Mouse (Mus musculus) heart, embryonic 13.5 days (tissue): Measurements from ENCODE around the gene Prdm12. TPM values are rescaled to one million over a fixed set of nuclear protein-coding genes. Genes with fewer than 3 reads are reported as not detected.
A peak's percentile ranks its signal among the peaks of the same experiment; 100 is the strongest.

Experiments used
- ATAC-seq: fragments of 200-750 bp; cut with Nextera tagmentation; 2 replicates; pipeline ENCODE4 v1.8.0; 2017; ENCODE audit warnings: moderate TSS enrichment; ENCODE audit not compliant: insufficient number of reproducible peaks, low FRiP score, low TSS enrichment; ENCODE audit errors: extremely low read depth
- H3K27ac ChIP-seq: fragments of 300-500 bp; sonication (generic); replicated peaks from 2 replicates; pipeline ENCODE4 v1.5.1; 2015; ENCODE audit warnings: moderate library complexity, mild to moderate bottlenecking, inconsistent platforms
- H3K27me3 ChIP-seq: fragments of 300-500 bp; sonication (generic); replicated peaks from 2 replicates; pipeline ENCODE4 v1.6.1; 2015; ENCODE audit warnings: mild to moderate bottlenecking, inconsistent platforms
- H3K36me3 ChIP-seq: fragments of 300-500 bp; sonication (generic); 2 replicates; pipeline ENCODE4 v1.6.1; 2015; ENCODE audit warnings: mild to moderate bottlenecking, inconsistent platforms
- H3K4me1 ChIP-seq: fragments of 300-500 bp; sonication (generic); 2 replicates; pipeline ENCODE4 v1.6.1; 2015; ENCODE audit warnings: inconsistent platforms
- H3K4me2 ChIP-seq: fragments of 300-500 bp; sonication (generic); 2 replicates; pipeline ENCODE4 v1.6.1; 2015; ENCODE audit warnings: inconsistent platforms, mild to moderate bottlenecking, moderate library complexity
- H3K4me3 ChIP-seq: fragments of 300-500 bp; sonication (generic); 2 replicates; pipeline ENCODE4 v1.5.1; 2015; ENCODE audit warnings: moderate library complexity, mild to moderate bottlenecking, inconsistent platforms
- H3K9ac ChIP-seq: fragments of 300-500 bp; sonication (generic); 2 replicates; pipeline ENCODE4 v1.6.1; 2015; ENCODE audit warnings: inconsistent platforms, mild to moderate bottlenecking, moderate library complexity
- H3K9me3 ChIP-seq: fragments of 300-500 bp; sonication (generic); 2 replicates; pipeline ENCODE4 v1.6.1; 2016; ENCODE audit warnings: inconsistent platforms
- whole genome bisulfite sequencing: fragments of 180-500 bp; shearing (Covaris S2); methylation state at CpG from one replicate; pipeline ENCODE4 v1.1.7; 2015; ENCODE audit warnings: mixed read lengths; 5-methylcytosine and 5-hydroxymethylcytosine counted together
- polyA plus RNA-seq: library from polyadenylated mRNA; unstranded; fragments of >200 nt; fragmentation: Nextera tagmentation; extraction: Ambion mirVana; gene quantifications from 2 replicates; pipeline ENCODE4 v1.2.1, GENCODE M21; 2015

Gene Prdm12
- polyA plus RNA-seq, 1 experiment from 2014 or later, result not detected

DNA sequence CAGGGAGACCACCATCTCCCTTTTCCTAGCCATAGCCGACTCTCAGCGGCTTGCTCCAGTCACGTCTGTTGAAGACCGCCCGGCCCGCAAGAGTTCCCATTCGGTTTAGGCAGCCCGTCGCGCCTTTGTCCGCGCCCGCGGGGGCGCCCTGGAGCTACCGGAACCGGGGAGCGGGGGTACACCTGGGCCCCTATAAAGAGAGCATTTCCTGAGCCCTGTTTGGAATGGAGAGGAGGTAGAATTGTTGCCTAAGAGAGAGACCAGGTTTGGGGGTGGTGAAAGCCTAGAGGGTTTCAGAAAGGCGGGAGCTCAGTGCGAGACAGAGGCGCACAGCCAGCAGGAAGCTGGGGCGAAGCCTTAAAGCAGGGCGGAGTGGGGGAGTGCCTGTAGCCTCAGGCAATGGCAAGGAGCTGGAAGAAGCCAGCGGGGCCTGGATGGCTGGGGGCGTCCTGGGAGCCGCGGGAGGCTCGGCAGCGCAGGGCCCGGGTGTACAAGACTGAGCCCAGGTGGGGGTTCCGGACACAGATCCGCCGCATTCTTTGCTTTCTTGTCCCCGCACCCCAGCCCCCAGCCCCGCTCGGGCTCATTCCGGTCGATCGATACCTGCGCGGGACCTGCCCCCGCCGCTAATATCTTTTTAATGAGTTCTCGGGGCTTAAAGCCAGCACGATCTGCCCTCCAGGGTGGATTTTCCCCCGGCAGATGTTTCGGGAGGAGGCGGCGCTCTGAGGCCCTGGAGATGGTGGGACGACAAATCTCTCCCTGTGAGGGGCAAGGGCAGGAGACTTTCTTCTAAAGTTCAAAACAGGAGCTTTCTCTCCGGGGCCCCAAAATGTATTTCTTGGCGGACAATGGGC is 4.3 kb upstream of the Prdm12 start:
- ATAC-seq, result no peak
- Histone ChIP-seq H3K9me3 (no peaks in the 10 kb centered on the region), H3K4me2 (peak overlapping the region; percentile 55), H3K27ac (no peak overlapping the region), H3K36me3 (no peaks in the 10 kb centered on the region), H3K9ac (no peak overlapping the region; the same call in 1 of the 2 replicates), H3K4me1 (peaks cover 30% of the 10 kb centered on the region), H3K4me3 (peak overlapping the region; percentile 35), H3K27me3 (peaks cover 100% of the 10 kb centered on the region)
- 1% methylated on average over 50 of the region's 52 CpGs for WGBS

DNA sequence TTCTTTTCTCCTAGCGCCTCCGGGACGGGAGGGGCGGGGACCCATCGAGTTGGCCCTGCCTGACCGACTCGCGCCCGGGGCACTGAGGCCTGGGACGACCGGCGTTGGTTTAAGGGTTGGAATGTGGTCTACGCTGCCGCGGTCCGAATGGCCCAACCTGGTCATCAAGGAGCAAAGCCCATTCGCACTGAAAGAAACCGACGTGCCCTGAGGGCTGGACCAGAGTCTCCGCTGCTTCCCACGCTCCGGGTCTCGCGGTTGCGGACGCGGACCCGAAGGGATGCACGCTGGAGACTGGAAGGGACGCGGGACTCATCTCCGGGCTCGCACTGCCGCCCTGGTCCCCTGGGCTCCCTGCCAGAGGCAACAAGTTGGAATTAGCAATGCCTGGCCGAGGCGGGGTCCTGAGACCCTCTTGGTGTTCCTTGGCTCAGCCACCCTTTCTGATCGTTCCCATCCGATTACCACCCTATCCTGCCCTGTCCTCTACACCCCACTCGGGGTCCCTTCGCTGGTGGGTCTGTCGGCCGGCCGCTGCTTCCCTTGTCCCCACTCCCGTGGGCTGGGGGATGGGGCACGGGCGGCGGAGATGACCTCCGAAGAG is 3.6 kb upstream of the Prdm12 start:
- H3K27ac ChIP-seq, result no peak overlapping the region
- H3K4me2 ChIP-seq, result peak overlapping the region; percentile 55
- H3K27me3 ChIP-seq, result peaks cover 100% of the 10 kb centered on the region
- no peak overlapping the region for H3K9ac ChIP-seq
- H3K9me3 ChIP-seq, result no peaks in the 10 kb centered on the region
- WGBS, result 2% methylated on average over 48 of the region's 48 CpGs
- no peaks in the 10 kb centered on the region for H3K36me3 ChIP-seq
- peak overlapping the region; percentile 35 for H3K4me3 ChIP-seq
- peaks cover 37% of the 10 kb centered on the region for H3K4me1 ChIP-seq
- no peak for ATAC-seq

DNA sequence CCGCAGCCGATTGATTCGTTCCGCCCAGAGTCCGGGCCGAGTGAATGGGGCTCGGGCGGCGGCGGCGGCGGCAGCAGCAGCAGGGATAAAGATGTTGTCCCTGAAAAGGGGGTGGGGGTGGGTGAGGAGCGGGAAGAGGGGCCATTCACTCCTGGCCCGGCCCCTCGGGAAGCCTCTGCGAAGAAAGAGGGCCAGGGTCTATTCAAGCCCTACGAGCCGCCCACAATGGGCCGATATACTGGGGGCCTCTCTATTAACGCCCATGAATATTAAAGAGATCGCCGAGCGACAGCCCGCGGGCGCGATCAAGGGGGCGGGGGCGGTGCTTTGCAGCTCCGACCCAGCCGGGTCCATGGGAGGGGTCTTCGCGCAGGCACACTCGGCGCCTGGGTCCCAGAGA is 3.1 kb upstream of the Prdm12 start:
- peaks cover 100% of the 10 kb centered on the region for H3K27me3 ChIP-seq
- H3K9ac ChIP-seq, result no peak overlapping the region
- WGBS, result 1% methylated on average over 31 of the region's 35 CpGs
- H3K4me1 ChIP-seq, result peaks cover 38% of the 10 kb centered on the region
- peak overlapping the region; percentile 55 for H3K4me2 ChIP-seq
- ATAC-seq, result no peak
- H3K27ac ChIP-seq, result no peak overlapping the region
- peak overlapping the region; percentile 35 for H3K4me3 ChIP-seq
- H3K9me3 ChIP-seq, result no peaks in the 10 kb centered on the region
- no peaks in the 10 kb centered on the region for H3K36me3 ChIP-seq

DNA sequence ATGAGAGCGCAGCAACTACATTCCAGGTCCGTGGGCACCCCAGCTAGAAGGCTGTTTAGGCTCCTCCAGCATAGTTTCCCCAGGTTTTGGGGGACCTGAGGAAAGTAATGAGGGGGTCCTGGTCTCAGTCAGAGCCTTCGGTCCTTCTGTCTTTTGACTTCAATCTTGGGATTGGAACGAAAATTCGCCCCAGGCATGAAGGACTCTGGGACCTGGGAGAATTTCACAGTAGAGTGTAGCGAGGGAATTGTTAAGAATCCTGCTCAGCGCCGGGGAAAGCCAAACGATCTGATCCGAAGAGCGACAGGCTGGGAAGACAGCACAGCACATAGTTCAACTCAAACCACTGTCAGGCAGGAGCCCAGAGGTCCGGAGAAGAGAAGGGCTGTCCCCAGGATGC is 2.5 kb upstream of the Prdm12 start:
- 2% methylated on average over 12 of the region's 12 CpGs for WGBS
- H3K9me3 ChIP-seq, result no peaks in the 10 kb centered on the region
- no peak for ATAC-seq
- peak overlapping the region; percentile 30; the same call in 1 of the 2 replicates for H3K4me2 ChIP-seq
- no peak overlapping the region for H3K9ac ChIP-seq
- no peak overlapping the region for H3K27ac ChIP-seq
- H3K4me1 ChIP-seq, result peaks cover 38% of the 10 kb centered on the region
- H3K27me3 ChIP-seq, result peaks cover 100% of the 10 kb centered on the region
- peak overlapping the region; percentile 35 for H3K4me3 ChIP-seq
- H3K36me3 ChIP-seq, result no peaks in the 10 kb centered on the region

DNA sequence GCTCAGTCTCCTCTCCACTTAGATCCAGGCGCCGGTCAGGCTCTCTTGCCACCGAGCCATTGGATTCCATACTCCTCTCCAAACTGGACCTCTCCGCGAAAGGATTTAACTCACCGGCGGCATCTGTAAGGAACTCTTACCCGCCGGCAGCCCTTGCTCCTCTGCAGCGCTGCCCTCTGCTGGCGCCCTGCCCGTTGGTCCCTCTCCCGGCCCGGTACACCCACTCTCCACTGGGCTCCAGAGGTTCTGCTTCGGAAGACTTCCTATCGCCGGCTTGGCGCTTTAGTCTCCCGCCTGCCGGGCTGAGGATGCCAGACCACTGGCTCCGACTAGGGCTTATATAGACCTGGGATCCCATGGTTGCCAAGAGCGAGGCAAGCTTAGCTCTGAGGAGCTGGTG is 2.0 kb upstream of the Prdm12 start:
- peaks cover 38% of the 10 kb centered on the region for H3K4me1 ChIP-seq
- H3K27ac ChIP-seq, result no peak overlapping the region
- peaks cover 100% of the 10 kb centered on the region for H3K27me3 ChIP-seq
- WGBS, result 2% methylated on average over 22 of the region's 22 CpGs
- H3K36me3 ChIP-seq, result no peaks in the 10 kb centered on the region
- H3K9ac ChIP-seq, result no peak overlapping the region
- peak overlapping the region; percentile 18 for H3K4me3 ChIP-seq
- no peaks in the 10 kb centered on the region for H3K9me3 ChIP-seq
- ATAC-seq, result no peak
- H3K4me2 ChIP-seq, result peak overlapping the region; percentile 30; the same call in 1 of the 2 replicates

DNA sequence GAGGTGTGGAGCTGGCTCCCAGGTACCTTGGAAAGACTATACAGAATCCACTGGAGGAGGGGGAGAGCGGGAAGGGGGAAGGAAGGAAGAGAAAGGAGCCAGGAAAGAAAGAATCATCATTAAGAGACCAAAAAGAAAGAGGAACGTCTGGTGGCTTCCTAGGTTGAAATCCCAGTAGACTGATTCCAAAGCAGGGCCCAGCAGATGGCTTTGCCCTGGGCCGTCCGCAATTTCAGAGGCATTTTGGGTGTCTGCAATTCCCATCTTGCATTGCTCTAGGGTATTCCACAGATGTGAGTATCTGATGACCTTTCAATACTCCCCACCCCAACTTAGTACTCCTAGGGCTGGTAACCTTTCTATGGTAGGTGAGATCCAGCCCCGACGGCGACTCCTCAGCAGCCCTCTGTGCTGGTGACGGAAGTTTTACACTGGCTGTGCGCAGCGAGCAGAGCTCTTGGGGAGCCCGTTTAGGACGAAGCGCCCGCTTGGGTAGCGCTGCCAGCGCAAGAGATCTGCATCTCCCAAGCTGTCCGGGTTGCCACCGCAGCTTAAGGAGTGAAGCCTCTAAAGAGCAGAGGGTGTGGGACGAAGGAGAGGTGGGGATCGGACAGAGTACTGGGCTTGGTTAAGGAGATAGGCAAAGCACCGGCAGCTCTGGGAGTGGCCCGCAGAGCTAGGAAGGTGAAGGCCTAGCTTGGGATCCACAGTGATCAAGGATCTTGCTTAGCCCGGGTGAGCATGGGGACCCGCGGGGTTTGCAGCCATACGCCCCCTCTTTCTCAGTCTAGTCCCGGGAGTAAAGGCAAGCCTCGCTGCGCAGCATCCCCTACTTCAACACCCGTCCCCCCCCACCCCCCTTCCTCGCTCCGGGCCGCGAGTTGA is 1.0 kb upstream of the Prdm12 start:
- peaks cover 38% of the 10 kb centered on the region for H3K4me1 ChIP-seq
- H3K9me3 ChIP-seq, result no peaks in the 10 kb centered on the region
- H3K27me3 ChIP-seq, result peaks cover 100% of the 10 kb centered on the region
- no peaks in the 10 kb centered on the region for H3K36me3 ChIP-seq
- 0 out of 2 replicates have a peak overlapping the region, but pooled peaks have one; percentile 10 for H3K4me3 ChIP-seq
- no peak overlapping the region for H3K9ac ChIP-seq
- no peak for ATAC-seq
- 2% methylated on average over 30 of the region's 34 CpGs for WGBS
- H3K4me2 ChIP-seq, result no peak overlapping the region
- no peak overlapping the region for H3K27ac ChIP-seq

DNA sequence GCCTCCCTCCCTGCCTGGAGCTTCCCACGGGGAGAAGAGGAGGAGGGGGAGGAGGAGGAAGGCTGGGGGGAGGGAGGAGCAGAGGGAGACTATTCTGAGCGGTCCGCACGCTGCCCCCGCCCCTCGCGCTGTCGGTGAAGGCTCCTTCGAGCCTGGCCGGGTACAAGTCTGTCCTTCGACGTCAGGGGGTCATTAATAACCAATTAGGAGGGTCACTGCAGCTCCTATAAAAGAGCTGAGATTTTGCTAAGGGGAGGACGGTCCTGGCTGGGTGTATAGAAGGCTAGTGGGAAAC is 424 bp upstream of the Prdm12 start:
- peaks cover 38% of the 10 kb centered on the region for H3K4me1 ChIP-seq
- ATAC-seq, result no peak
- H3K27ac ChIP-seq, result no peak overlapping the region
- H3K36me3 ChIP-seq, result no peaks in the 10 kb centered on the region
- H3K27me3 ChIP-seq, result peaks cover 100% of the 10 kb centered on the region
- no peaks in the 10 kb centered on the region for H3K9me3 ChIP-seq
- no peak overlapping the region for H3K9ac ChIP-seq
- 1% methylated on average over 12 of the region's 13 CpGs for WGBS
- H3K4me3 ChIP-seq, result 0 out of 2 replicates have a peak overlapping the region, but pooled peaks have one; percentile 10
- no peak overlapping the region for H3K4me2 ChIP-seq

DNA sequence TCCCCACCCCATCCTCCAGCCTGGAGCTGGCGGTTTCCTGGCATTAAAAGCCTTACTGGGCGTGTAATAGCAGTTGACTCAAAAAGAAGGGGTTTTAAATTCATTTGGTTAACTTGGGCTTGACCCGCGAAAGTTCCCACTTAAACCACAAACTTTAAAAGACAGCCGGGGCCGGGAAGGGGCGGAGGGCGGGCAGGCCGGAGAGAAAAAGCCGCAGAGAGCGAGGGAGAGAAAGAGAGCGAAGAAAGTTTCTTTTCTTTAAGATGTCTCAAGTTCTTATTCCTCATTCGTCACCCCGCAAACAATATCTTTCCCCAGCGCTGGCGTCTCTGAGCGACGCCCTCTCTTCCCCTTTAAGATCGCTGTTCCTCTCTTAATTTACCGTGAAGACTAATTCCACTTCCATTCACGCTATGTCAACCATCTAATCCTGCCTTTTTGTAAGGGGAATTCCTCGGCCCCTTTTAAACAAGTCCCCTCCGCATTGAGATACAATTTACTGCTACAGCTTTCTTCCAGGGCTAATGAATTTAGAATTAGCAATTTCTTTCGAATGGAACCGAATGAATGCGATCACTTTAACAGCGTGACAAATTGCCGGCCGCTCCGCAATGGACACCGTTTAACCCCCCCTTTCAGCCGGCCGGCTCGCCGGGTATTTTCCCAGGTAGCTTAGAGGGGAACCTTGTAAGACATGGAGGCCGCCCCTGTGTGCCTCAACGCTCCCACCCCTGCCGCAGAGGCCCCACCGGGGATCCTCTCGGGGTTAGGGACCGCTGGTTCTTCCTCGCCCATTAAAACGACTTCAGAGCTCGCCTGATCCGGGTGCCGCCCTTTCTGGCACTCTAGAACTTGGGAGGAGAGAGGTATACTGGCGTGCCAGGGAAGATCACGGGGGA is 1.0 kb downstream of the Prdm12 start:
- Histone ChIP-seq H3K4me3 (peak overlapping the region; percentile 15), H3K9me3 (no peaks in the 10 kb centered on the region), H3K4me1 (peaks cover 30% of the 10 kb centered on the region), H3K4me2 (no peak overlapping the region), H3K27ac (no peak overlapping the region), H3K9ac (no peak overlapping the region), H3K36me3 (no peaks in the 10 kb centered on the region), H3K27me3 (peaks cover 100% of the 10 kb centered on the region)
- WGBS, result 1% methylated on average over 48 of the region's 48 CpGs
- ATAC-seq, result no peak

DNA sequence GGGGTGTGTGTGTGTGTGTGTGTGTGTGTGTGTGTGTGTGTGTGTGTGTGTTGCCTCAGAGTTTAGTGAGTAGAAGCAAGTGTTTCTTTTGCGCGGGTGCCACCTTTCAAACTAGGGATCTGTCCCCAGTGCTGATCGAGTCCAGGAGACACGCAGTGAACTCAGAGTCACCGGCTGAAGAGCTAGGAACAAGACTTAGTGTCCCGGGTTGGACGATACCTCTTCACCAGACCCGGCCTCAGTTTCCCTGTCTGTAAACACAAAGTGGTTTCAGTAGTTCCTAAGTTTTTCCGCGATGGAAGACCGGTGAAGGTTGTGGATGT is 1.6 kb downstream of the Prdm12 start:
- peaks cover 100% of the 10 kb centered on the region for H3K27me3 ChIP-seq
- H3K4me1 ChIP-seq, result peaks cover 24% of the 10 kb centered on the region
- H3K4me3 ChIP-seq, result no peak overlapping the region
- H3K4me2 ChIP-seq, result no peak overlapping the region
- H3K27ac ChIP-seq, result no peak overlapping the region
- ATAC-seq, result no peak
- no peaks in the 10 kb centered on the region for H3K36me3 ChIP-seq
- no peaks in the 10 kb centered on the region for H3K9me3 ChIP-seq
- no peak overlapping the region for H3K9ac ChIP-seq
- 1% methylated on average over 11 of the region's 11 CpGs for WGBS

DNA sequence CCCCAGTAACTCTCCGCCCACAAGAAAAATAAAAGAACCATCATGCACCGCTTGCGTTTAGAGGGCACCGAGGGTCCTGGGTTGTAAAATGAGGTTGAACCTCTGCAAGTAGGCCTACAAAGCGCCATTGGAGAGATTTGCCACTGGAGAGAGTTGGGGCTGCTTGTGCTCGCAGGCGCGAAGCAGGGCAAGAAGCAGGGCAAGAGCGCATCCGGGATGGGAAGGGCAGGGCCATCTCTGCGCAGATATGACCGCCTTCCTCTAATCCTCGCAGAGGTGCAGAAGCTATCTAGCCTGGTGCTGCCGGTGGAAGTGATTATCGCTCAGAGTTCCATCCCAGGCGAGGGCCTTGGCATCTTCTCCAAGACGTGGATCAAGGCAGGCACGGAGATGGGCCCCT is 2.1 kb downstream of the Prdm12 start:
- H3K9ac ChIP-seq, result no peak overlapping the region
- H3K27ac ChIP-seq, result no peak overlapping the region
- H3K4me2 ChIP-seq, result no peak overlapping the region
- H3K4me1 ChIP-seq, result peaks cover 20% of the 10 kb centered on the region
- 4% methylated on average over 18 of the region's 18 CpGs for WGBS
- H3K4me3 ChIP-seq, result no peak overlapping the region
- no peak for ATAC-seq
- no peaks in the 10 kb centered on the region for H3K36me3 ChIP-seq
- H3K9me3 ChIP-seq, result no peaks in the 10 kb centered on the region
- H3K27me3 ChIP-seq, result peaks cover 100% of the 10 kb centered on the region
